Mouse (Mus musculus): ENCODE results near the gene Ccdc102a. TPM values are rescaled to one million over a fixed set of nuclear protein-coding genes. Genes with fewer than 3 reads are reported as not detected.
"Not testable (repeated sequence)": the region's sequence is repeated elsewhere in the genome, so short reads cannot be mapped to it uniquely, and the experiment has no call there.

Gene Ccdc102a
- total RNA-seq, 2 experiments from 2014 or later, result 4.9 to 5.5 TPM

GRCm38 (mm10) chr8:94876197-94876730 is 41.6 kb downstream of the Ccdc102a start, which contains the start of gene Dok4:
TSS of gene Dok4 (minus strand) at chr8:94876330.
- intact Hi-C loops (cut with DNase I), result no loop called here
- DNase-seq, result peak; percentile 86

- DNase-seq, result no peak
- intact Hi-C loops (cut with DNase I), result no loop called here
These were observed 42.1 kb downstream of the Ccdc102a start for GRCm38 (mm10) chr8:94875871-94876150.

- DNase-seq, result no peak
- intact Hi-C loops (cut with DNase I), result no loop called here
These were observed 42.6 kb downstream of the Ccdc102a start for GRCm38 (mm10) chr8:94875096-94875870.

DNA sequence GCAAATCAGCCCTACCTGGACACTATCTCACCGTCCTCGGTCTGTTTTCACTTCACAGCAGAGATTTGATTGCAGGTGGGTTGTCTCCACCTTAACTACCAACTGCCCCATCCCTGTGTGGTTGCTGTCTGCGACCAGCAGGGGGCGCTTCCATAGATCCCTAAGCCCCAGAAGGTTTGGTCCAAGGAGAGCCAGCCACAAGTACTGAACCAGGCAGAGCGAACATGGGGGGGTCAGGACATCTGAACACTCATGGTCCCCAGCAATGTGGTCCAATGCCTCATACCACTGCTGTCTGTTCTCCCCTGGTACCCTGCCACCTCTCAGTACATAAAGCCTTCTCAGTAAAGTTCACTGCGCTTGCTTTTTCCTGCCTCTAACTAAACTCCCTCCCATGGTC is 43.5 kb downstream of the Ccdc102a start:
- DNase-seq, result peak; percentile 67
- intact Hi-C loops (cut with DNase I), result loop anchor here (5.0 kb wide), 1 partner anchor 38 kb away; no protein-coding TSS in a partner anchor

DNA sequence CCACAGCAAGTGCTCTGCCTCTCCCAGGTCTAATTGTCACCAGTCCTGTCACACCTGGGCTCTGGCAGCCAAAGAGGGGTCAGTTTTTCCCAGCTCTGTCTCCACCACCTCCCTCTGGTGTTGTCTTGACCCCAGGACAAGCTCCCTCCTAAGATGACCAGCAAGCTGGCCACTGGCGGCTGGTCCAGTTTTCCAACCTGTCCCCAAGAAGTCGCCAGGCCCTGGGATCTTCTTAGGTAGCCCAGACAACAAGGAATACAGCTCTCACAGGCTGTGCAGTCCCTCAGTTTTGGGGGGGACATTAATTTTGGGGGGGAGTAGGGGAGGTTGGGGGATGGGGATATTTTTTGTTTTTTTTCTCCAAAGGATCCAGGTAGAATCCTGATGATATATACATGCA is 45.3 kb downstream of the Ccdc102a start:
- DNase-seq, result no peak
- intact Hi-C loops (cut with DNase I), result loop anchor here (5.0 kb wide), 1 partner anchor 40 kb away; no protein-coding TSS in a partner anchor

GRCm38 (mm10) chr8:94872156-94872555 is 45.7 kb downstream of the Ccdc102a start:
- intact Hi-C loops (cut with DNase I), result loop anchor here (5.0 kb wide), 1 partner anchor 40 kb away; no protein-coding TSS in a partner anchor

DNA sequence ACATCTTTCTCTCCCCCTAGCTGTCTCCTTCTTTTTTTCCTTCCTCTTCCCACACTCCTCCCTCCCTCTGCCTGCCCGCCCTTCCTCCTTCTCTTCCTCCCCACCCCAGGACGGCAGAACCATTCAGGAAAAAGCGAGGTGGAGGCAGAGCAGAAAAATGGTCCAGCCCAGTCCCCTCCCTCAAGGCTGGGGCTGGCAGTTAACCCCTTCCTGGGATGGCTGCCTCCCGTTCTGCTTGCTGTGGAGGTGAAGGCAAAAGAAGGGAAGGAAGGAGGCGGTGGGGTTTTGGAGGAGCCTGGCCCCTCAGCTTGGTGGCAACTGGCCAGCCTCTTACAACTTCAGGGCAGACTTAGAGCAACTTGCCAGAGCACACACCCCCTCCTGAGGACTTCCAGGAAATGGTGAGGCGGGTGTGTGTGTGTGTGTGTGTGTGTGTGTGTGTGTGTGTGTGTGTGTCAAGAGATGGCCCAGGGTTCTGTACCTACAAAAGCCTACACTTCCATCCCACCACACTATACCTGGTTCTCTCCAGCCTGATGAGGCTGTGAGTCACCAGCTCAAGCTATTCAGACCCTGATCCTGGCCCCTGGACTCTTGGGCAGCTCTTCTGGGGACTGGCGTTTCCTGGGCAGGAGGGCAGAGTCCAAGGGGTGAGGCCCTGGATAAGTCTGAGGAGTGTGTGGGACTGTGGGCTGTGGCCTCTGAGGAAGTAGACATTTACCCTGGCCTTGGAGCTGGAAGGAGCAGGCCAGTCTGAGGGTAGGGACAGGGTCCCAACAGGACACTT is 46.6 kb downstream of the Ccdc102a start:
- DNase-seq, result peak; percentile 81
- intact Hi-C loops (cut with DNase I), result loop anchor here (5.0 kb wide), 1 partner anchor 41 kb away; no protein-coding TSS in a partner anchor

More at GRCm38 (mm10) chr8:94872156-94872555, 45.7 kb downstream of the Ccdc102a start:
- DNase-seq, result peak; percentile 54

- intact Hi-C loops (cut with DNase I), result loop anchor here (5.0 kb wide), 1 partner anchor 42 kb away; no protein-coding TSS in a partner anchor
- DNase-seq, result peak; percentile 90
These were observed 47.3 kb downstream of the Ccdc102a start for GRCm38 (mm10) chr8:94870474-94871107.

DNA sequence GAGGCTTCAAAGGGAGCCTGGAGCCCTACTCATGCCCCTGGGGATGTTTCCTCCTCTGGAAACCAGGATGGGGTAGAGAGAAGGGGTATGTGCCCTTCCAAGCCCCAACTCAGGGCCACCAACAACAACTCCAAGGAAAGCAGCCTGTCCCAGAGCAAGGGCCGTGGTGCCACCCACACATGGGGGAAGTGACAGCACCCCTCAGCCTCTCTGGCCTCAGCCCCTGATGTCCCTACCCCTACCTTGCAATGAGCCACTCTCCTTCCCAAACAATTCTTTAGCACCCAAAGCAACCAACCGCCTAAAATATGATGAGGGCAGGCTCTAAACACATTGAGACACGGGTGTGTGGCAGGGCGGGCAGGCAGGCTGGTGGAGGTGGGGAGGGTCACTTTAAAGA is 47.9 kb downstream of the Ccdc102a start:
- intact Hi-C loops (cut with DNase I), result loop anchor here (5.0 kb wide), 1 partner anchor 42 kb away; no protein-coding TSS in a partner anchor
- DNase-seq, result no peak

DNA sequence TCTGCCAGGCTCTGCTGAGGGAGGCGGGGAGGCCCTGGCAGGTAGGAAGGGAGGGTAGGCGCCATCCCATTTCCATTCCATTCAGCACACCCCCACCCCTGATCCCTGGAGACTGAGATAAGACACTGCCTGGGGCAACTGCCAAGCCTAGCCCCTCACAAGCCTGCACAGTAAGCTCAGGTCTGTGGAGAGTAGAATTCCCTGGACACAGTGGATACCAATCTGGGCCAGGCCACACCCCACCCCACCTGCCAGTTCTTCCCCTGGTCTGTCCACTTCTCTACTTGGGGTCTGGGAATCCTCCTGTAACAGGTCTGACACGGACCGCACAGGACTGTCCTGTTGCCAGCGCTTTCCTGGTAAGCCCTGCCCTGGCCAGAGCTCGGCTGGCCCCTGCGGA is 48.8 kb downstream of the Ccdc102a start:
- intact Hi-C loops (cut with DNase I), result no loop called here
- no peak for DNase-seq

DNA sequence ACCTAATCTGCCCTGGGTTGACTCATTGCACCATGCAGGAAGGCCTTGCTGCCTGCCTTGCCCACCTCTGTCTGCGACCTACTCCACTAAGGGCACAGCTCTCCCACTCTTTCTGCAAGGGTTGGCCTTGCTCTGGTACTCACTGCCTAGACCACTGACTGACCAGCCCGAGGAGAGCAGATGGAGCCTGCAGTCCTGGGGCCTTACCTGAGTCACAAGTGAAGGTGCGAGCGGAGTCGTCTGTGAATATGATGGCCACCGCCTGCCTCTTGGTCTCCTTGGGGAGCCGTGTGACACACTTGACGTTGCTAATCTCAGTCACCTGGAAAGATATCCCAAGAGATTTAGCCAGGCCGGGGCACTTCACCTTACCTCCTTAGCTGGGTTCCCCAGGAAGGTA is 51.0 kb downstream of the Ccdc102a start:
- DNase-seq, result no peak
- intact Hi-C loops (cut with DNase I), result no loop called here

DNA sequence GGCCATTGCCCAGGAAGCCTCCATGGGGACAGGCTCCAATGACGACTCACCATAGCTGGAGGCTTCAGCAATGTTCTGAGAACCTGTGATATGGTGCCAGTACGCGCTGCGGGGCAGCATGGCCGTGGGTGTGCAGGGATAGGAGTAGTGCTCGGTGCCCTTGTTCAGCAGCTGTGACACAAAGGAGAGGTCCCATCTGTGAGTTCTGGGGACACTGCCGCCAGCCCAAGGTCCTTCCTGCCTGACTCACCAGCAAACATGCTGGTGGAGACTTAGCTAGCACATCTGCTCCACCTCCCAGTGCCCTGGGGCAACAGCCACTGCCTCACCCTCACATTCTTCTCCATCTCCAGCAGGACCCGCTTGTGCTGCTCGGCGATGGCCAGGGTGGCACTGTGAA is 52.6 kb downstream of the Ccdc102a start:
- intact Hi-C loops (cut with DNase I), result no loop called here
- DNase-seq, result no peak

- no peak for DNase-seq
- intact Hi-C loops (cut with DNase I), result no loop called here
These were observed 53.8 kb downstream of the Ccdc102a start for GRCm38 (mm10) chr8:94863897-94864673.

DNA sequence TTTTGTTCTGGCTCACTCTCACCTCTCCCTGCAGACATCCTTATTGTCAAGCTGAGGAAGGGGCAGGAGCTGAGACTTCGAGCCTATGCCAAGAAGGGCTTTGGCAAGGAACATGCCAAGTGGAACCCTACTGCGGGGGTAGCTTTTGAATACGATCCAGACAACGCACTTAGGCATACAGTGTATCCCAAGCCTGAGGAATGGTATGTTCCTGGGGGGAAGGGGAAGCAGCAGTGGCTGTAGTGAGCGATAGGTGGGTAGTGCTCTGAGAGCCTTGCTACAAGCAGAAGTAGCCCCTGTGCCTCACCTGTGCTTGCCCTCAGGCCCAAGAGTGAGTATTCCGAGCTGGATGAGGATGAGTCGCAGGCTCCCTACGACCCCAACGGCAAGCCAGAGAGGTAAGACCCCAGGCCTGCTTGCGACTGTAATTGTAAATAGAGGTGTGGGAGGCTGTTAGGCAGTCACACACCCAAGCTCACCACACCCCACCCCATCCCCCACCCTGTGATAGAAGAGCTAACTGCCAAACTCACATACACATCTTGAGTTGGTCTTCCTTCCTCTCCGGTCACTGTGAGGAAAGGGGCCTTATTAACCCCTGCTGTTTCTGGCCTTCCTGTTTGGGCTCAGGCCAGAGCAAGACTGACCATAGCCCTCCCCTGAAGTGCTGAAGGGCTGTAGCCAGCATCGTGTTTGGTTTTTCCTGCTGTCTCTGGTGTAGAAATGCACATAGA is 55.2 kb downstream of the Ccdc102a start:
- intact Hi-C loops (cut with DNase I), result no loop called here
- DNase-seq, result no peak

DNA sequence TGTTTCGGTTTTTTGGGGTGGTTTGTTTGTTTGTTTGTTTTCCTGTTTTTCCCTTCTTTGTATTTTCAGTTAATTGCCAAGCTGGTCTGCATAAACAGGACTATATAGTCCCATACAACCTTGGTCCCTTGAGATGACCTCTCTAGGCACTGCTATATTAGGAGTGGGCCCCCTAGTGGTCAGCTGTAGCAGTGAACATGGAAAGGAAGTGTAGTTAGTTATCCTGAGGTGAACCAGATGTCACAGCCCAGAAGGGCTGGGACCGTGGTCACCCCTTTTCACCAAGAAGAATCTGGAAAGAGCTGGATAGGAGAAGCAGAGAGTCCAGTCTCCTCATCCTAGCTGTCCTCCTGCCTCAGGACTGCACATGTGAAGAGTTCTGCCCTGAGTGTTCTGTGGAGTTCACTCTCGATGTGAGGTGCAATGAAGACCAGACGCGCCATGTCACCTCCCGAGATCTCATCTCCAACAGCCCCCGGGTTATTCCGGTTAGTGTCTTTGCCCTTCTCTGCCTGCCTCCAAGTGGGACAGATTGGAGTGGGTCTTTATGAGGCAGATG is 56.5 kb downstream of the Ccdc102a start:
- peak; percentile 64 for DNase-seq
- intact Hi-C loops (cut with DNase I), result no loop called here

GRCm38 (mm10) chr8:94857346-94858173 is 60.3 kb downstream of the Ccdc102a start, which contains the start of gene Polr2c:
TSS of gene Polr2c (plus strand) at chr8:94857450.
- peak; percentile 92 for DNase-seq
- intact Hi-C loops (cut with DNase I), result no loop called here

DNA sequence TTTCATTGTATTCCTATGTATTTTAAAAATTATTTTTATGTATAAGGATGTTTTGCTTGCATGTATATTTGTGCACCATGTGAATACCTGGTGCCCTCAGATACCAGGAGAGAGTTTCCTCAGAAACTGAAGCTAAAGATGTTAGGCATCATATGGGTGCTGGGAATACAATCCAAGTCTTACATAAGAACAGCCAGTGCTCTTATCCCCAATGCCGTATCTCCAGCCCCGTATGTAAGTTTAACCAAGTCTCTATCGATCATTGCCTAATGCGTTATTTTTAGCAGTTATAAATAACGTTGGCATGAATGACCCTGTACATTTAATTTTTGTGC is 60.9 kb downstream of the Ccdc102a start:
- intact Hi-C loops (cut with DNase I), result no loop called here
- DNase-seq, result no peak

DNA sequence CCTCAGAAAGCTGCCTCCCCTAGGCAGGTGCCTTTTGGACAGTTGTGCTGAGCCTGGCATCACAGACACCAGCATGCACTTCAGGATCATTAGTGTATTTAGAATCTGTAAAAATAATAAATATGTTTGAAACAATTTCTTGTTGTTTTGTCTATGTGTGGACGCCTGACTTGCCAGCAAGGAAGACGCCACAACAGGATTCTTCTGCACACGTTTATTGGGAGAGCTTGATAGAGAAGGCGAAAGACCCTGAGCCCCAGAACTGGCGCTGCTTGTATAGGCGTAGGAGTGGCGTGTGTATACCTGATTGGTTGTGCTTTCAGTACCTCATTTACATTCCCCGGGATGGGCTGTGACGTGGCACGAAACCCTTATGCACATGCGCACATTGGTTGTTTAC is 63.1 kb downstream of the Ccdc102a start:
- intact Hi-C loops (cut with DNase I); DNase-seq: not testable (repeated sequence)

All from left cerebral cortex, postnatal 4 days (tissue).